Mouse (Mus musculus) C2C12 (cell line): ENCODE measurements around the gene Gm8871. TPM values are rescaled to one million over a fixed set of nuclear protein-coding genes. Genes with fewer than 3 reads are reported as not detected.
"Not testable (repeated sequence)": the region's sequence is repeated elsewhere in the genome, so short reads cannot be mapped to it uniquely, and the experiment has no call there.

Experiments used
- H3K27me3 ChIP-seq: one replicate; pipeline ENCODE4 v1.6.1; 2011; ENCODE audit not compliant: control insufficient read depth, insufficient read depth, insufficient read length
- H3K36me3 ChIP-seq: one replicate; pipeline ENCODE4 v1.6.1; 2011; ENCODE audit not compliant: control insufficient read depth, insufficient read depth
- H3K4me3 ChIP-seq: one replicate; pipeline ENCODE4 v1.5.1; 2011; ENCODE audit warnings: mild to moderate bottlenecking, control low read depth; ENCODE audit not compliant: poor library complexity, insufficient read depth, severe bottlenecking
- H3K79me2 ChIP-seq: one replicate; pipeline ENCODE4 v1.6.1; 2011; ENCODE audit not compliant: control insufficient read depth, insufficient read depth
- H3K79me3 ChIP-seq: one replicate; pipeline ENCODE4 v1.6.1; 2011; ENCODE audit warnings: low read depth, control low read depth
- H3ac ChIP-seq: one replicate; pipeline ENCODE3; 2011; ENCODE audit warnings: low read depth; ENCODE audit not compliant: control insufficient read depth, insufficient read length
- long read RNA-seq, 2 experiments: library from polyadenylated mRNA; unstranded; transcript quantifications; one replicate each; pipeline ENCODE4 v2.0.0; 2019 to 2020
- polyA plus RNA-seq: library from polyadenylated mRNA; unstranded; fragments of >200 nt; fragmentation: generic; extraction: Trizol; gene quantifications from one replicate; pipeline ENCODE4 v1.2.1, GENCODE M21; 2012; ENCODE audit warnings: missing spikeins

Gm8871 gene
- polyA plus RNA-seq, result not detected
- long read RNA-seq, experiment 1, result 0 reads
- long read RNA-seq, experiment 2, result 0 reads

GRCm38 (mm10) chr5:10947505-10947904 lies at the start of gene Gm8871, which contains the start of gene Gm8857:
Gene Gm8871 (plus strand): TSS chr5:10947805.
Gene Gm8857 (plus strand): TSS chr5:10947807.
- H3K4me3 ChIP-seq, H3K79me3 ChIP-seq, H3K36me3 ChIP-seq, H3K79me2 ChIP-seq, H3K27me3 ChIP-seq, H3ac ChIP-seq: not testable (repeated sequence)

GRCm38 (mm10) chr5:10953512-10953911 lies 5.9 kb downstream of the Gm8871 start:
- H3K36me3 ChIP-seq, H3K79me2 ChIP-seq, H3K27me3 ChIP-seq, H3ac ChIP-seq, H3K79me3 ChIP-seq, H3K4me3 ChIP-seq: not testable (repeated sequence)

GRCm38 (mm10) chr5:10958057-10958456 lies 10.5 kb downstream of the Gm8871 start:
- not testable (repeated sequence) for H3K36me3 ChIP-seq, H3K79me2 ChIP-seq, H3K27me3 ChIP-seq, H3K79me3 ChIP-seq, H3ac ChIP-seq, H3K4me3 ChIP-seq

Other genes with a start within 250 kb of the Gm8871 start
- not detected for gene Gm8857, start within 50 bp of the Gm8871 start, polyA plus RNA-seq
- gene Gm8879, start 179.8 kb downstream of the Gm8871 start, polyA plus RNA-seq, result not detected
- not detected for gene Gm5861, start 235.3 kb downstream of the Gm8871 start, polyA plus RNA-seq